Mouse (Mus musculus): ENCODE measurements around the gene Tmem259. TPM values are rescaled to one million over a fixed set of nuclear protein-coding genes. Genes with fewer than 3 reads are reported as not detected.

Gene Tmem259
- polyA plus RNA-seq, 1 experiment from 2014 or later, result 20.5 TPM

DNA sequence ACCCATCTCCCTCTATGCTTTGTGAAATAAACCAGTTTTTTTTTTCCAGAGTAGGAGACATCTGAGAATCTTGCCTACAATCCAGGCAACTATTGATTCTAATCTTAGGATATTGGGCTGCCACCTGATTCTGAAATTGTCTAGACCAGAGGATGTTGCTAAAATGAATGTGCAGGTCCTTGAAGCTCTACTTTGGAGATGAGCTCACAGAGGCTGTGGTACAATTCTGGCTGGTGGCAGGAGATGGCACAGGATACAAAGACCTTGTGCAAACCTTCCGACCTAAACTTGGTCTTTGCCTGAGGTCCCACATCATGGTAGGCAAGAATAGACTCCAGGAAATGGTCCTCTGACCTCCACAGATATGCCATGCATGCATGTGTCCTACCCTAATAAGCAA lies 11.5 kb upstream of the Tmem259 start:
- Histone ChIP-seq H3K4me2 (peak overlapping the region; percentile 95; the same call in 1 of the 2 replicates), H3K9ac (no peak overlapping the region), H3K27ac (peak overlapping the region; percentile 7; the same call in 1 of the 2 replicates), H3K4me1 (peaks cover 31% of the 10 kb centered on the region), H3K36me3 (peaks cover 49% of the 10 kb centered on the region), H3K9me3 (no peaks in the 10 kb centered on the region), H3K27me3 (no peaks in the 10 kb centered on the region; the same call in 1 of the 2 replicates), H3K4me3 (no peak overlapping the region)
- no peak for ATAC-seq (ENCODE audit: borderline replicate concordance, extremely low read depth, low FRiP score, low TSS enrichment)
- 88% methylated on average over 1 of the region's 1 CpGs for WGBS

DNA sequence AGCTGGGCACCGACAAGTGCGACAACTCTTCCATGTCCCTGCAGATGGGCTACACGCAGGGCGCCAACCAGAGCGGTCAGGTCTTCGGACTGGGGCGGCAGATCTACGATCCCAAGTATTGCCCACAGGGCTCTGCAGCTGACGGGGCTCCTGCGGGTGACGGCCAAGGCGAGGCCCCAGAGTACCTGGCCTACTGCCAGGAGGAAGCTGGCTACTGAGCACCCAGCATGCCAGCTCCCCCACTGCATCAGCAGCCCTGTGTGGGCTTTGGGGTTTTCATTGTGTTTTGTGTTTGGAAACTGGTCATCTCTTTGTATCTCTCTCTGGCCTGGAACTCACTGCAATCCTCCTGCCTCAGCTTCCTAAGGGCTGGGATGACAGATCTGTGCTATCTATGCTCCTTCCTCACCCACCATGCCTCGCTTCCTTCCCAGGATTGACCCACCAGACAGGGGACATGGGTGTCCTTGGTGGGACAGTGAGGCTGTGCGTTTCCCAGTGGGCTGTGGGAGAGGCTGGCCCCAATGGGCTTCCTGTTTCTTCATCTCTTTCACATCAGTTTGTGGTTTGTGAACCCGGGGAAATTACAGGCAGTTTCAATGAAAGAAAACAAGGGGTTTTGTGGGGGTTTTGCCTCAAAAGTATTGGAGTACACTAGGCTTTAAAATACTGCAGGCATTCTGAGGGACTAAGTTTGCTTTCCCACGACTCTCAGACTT lies 10.4 kb upstream of the Tmem259 start:
- peak overlapping the region; percentile 27; the same call in 1 of the 2 replicates for H3K27ac ChIP-seq
- no peak overlapping the region for H3K4me2 ChIP-seq
- no peak overlapping the region for H3K9ac ChIP-seq
- WGBS, result 83% methylated on average over 16 of the region's 16 CpGs
- no peak for ATAC-seq (ENCODE audit: borderline replicate concordance, extremely low read depth, low FRiP score, low TSS enrichment)
- H3K27me3 ChIP-seq, result no peaks in the 10 kb centered on the region; the same call in 1 of the 2 replicates
- no peak overlapping the region for H3K4me3 ChIP-seq
- H3K9me3 ChIP-seq, result no peaks in the 10 kb centered on the region
- H3K36me3 ChIP-seq, result peaks cover 49% of the 10 kb centered on the region
- H3K4me1 ChIP-seq, result peaks cover 38% of the 10 kb centered on the region

DNA sequence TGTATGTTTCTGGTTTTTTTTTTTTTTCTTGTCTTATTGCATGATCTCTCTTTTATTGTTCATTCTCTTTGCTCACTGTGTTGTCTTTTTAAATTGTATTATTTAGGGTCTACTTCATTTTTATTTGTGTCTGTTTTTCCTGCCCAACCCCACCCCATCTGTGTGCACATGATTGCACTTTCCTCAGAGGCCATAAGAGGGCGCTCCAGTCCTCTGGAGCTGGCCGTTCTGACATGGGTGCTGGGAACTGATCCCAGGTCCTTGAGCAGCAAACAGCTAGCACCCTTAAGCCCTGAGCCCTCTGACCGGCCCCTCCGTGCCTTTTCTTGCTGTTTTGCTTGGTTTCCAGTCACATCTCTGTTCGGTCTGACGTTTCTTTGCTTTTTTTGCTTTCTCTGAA lies 7.4 kb upstream of the Tmem259 start:
- no peaks in the 10 kb centered on the region for H3K27me3 ChIP-seq
- H3K4me3 ChIP-seq, result no peak overlapping the region
- WGBS, result 86% methylated on average over 6 of the region's 6 CpGs
- H3K9ac ChIP-seq, result no peak overlapping the region
- peaks cover 45% of the 10 kb centered on the region for H3K4me1 ChIP-seq
- H3K4me2 ChIP-seq, result no peak overlapping the region
- H3K27ac ChIP-seq, result no peak overlapping the region
- no peaks in the 10 kb centered on the region for H3K9me3 ChIP-seq
- ATAC-seq (ENCODE audit: borderline replicate concordance, extremely low read depth, low FRiP score, low TSS enrichment), result no peak
- H3K36me3 ChIP-seq, result peaks cover 49% of the 10 kb centered on the region

DNA sequence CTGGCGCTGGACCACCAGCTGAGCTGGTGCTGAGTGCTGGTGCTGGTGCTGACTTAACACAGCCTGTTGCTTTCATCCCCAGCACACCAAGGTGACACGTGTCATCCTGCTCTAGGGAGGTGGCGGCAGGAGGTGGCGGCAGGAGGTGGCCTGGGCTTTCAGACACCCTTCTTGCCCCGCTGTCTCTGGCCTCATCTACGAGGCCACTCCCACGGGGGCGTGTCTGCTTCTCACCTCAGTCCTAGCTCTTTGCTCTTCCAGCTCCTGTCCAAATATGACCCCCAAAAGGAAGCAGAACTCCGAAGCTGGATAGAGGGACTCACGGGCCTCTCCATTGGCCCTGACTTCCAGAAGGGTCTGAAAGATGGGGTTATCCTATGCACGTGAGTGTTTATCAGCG lies 7.0 kb upstream of the Tmem259 start:
- ATAC-seq (ENCODE audit: borderline replicate concordance, extremely low read depth, low FRiP score, low TSS enrichment), result no peak
- H3K9ac ChIP-seq, result no peak overlapping the region
- 0 out of 2 replicates have a peak overlapping the region, but pooled peaks have one; percentile 86 for H3K4me3 ChIP-seq
- peaks cover 48% of the 10 kb centered on the region for H3K4me1 ChIP-seq
- H3K27ac ChIP-seq, result 0 out of 2 replicates have a peak overlapping the region, but pooled peaks have one; percentile 13
- peak overlapping the region; percentile 91 for H3K4me2 ChIP-seq
- H3K27me3 ChIP-seq, result no peaks in the 10 kb centered on the region
- H3K36me3 ChIP-seq, result peaks cover 49% of the 10 kb centered on the region
- H3K9me3 ChIP-seq, result no peaks in the 10 kb centered on the region
- 73% methylated on average over 12 of the region's 12 CpGs for WGBS

DNA sequence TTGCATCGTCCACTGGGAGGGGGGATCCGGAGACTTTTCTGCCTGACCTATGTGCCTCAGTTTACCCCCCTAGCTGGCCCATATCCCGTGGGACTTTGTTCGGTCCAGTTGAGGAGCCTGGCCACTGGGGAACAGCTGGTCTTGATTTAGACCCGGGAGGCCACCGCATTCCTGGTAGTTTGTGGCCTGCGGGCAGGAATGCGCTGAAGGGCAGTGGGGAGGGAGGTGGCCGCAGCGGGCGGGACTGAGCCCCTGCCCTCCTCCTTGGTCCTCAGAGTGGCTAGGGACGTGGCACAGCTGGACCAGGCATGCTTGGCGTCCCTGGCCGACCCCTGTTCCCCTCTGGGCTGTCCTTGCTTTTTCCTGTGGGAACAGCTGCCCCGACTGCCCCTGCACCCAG lies 5.7 kb upstream of the Tmem259 start:
- peak; percentile 20 for ATAC-seq (ENCODE audit: borderline replicate concordance, extremely low read depth, low FRiP score, low TSS enrichment)
- Histone ChIP-seq H3K27me3 (no peaks in the 10 kb centered on the region), H3K4me3 (peak overlapping the region; percentile 86), H3K4me2 (peak overlapping the region; percentile 91), H3K4me1 (peaks cover 52% of the 10 kb centered on the region), H3K27ac (peak overlapping the region; percentile 99), H3K36me3 (peaks cover 42% of the 10 kb centered on the region), H3K9ac (peak overlapping the region; percentile 93), H3K9me3 (no peaks in the 10 kb centered on the region)
- WGBS, result 7% methylated on average over 15 of the region's 15 CpGs

DNA sequence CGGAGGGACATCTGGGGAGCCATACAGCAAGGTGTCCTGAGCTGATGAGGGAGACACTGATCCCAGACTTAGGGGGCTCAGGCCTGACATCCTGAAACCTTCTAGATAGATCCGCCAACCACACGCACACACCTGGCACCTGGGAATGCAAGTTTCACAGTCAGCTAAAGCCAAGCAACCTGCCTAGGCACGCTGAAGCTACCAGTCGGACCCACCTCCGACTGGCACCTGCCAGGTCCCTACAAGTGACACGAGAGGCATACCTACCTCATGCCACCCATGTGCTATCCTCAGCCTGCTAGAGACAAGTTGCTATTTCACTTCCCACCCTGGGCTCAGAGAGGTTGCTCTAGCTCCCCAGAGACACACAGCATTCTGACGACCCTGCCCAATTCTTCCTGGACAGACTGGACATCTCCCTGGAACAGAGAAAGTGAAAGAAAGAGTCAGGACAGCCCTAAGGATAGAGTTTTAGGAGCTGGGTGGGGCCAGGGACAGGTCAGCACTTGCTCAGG lies 5.2 kb upstream of the Tmem259 start:
- Histone ChIP-seq H3K4me3 (peak overlapping the region; percentile 86), H3K9me3 (no peaks in the 10 kb centered on the region), H3K36me3 (peaks cover 36% of the 10 kb centered on the region), H3K4me1 (peaks cover 52% of the 10 kb centered on the region), H3K27me3 (no peaks in the 10 kb centered on the region), H3K9ac (peak overlapping the region; percentile 93), H3K27ac (peak overlapping the region; percentile 99), H3K4me2 (peak overlapping the region; percentile 91)
- 21% methylated on average over 8 of the region's 8 CpGs for WGBS
- ATAC-seq (ENCODE audit: borderline replicate concordance, extremely low read depth, low FRiP score, low TSS enrichment), result no peak

DNA sequence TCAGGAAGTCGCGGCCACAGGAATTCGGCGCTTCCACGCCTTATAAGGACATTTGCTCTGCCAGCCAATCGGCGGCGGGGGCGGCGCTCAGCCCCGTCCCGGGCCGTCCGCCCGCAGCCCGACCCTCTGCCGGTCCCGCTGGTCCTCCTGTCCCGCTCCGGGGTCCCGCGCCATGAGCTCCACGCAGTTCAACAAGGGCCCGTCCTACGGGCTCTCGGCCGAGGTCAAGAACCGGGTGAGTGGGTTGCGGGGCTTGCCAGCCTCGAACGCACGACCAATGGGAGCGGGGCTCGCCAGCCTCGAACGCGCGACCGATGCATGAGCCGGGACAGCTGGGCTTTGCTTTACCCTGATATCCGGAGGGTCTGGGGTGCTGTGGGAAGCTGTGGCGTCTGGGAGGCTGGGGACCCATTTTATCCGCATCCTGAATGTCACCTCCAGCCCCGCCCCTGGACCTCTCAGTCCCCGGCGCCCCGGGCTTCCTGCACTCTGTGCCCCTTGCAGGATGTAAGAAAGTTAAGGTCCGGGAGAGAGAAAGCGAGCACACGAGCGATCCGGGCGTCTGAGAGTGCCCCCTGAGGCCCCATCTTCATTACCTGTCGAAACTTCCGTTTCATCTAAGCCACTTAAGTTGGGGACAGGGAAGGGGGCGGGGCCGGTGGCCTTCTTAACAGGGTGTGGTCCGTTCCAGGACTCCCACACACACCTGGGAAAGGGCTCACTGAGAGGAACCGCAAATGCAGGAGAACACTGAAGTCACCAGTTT lies 4.6 kb upstream of the Tmem259 start, which contains the start of gene Cnn2:
Cnn2 (plus strand) TSS at position 79 of the 766 bp plus-strand sequence.
- H3K9me3 ChIP-seq, result no peaks in the 10 kb centered on the region
- no peaks in the 10 kb centered on the region for H3K27me3 ChIP-seq
- ATAC-seq (ENCODE audit: borderline replicate concordance, extremely low read depth, low FRiP score, low TSS enrichment), result peak; percentile 33; the same call in 1 of the 2 replicates
- peak within 1 kb of the TSS; percentile 91 for H3K4me2 ChIP-seq
- H3K4me1 ChIP-seq, result peaks cover 52% of the 10 kb centered on the region
- H3K4me3 ChIP-seq, result peak within 1 kb of the TSS; percentile 86
- peak within 1 kb of the TSS; percentile 99 for H3K27ac ChIP-seq
- peak within 1 kb of the TSS; percentile 93 for H3K9ac ChIP-seq
- peaks cover 30% of the 10 kb centered on the region for H3K36me3 ChIP-seq
- under 1% methylated on average over 59 of the region's 59 CpGs for WGBS

DNA sequence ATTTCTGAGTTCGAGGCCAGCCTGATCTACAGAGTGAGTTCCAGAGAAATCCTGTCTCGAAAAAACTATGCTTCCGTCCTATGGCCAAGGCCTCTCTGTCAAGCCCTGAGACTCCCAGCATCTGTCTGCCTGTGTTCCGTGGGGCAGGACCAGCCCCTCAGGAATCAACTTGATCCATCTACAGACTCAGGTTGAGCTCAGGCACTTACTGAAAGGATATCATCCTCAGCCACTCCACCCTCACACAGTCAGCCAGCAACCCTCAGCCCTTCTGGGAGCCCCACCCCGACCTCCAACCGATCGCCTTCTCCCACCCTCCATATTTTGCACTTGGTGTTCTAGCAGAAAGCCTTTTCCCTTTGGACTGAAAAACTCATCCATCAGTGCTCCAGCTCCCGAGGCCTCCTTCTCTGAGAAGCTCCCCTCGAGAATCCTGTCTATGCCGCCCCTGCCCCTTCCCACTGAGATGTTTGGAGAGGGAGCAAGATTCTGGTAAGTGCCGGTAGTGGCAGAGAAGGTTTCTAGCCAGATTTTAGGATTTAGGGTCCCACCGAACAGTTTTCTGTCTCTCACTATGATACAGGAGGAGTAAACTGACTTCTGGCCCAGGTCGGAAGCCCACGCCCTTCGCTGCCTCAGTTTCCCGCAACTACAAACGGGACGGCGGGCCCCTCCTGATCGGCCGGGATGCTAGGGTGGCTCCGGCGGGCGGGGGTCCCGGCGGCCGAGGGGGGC lies 3.8 kb upstream of the Tmem259 start:
- Histone ChIP-seq H3K4me3 (peak overlapping the region; percentile 86), H3K9ac (peak overlapping the region; percentile 93), H3K27ac (peak overlapping the region; percentile 99), H3K36me3 (peaks cover 23% of the 10 kb centered on the region), H3K4me1 (peaks cover 58% of the 10 kb centered on the region), H3K27me3 (no peaks in the 10 kb centered on the region), H3K4me2 (peak overlapping the region; percentile 91), H3K9me3 (no peaks in the 10 kb centered on the region)
- 7% methylated on average over 27 of the region's 27 CpGs for WGBS
- no peak for ATAC-seq (ENCODE audit: borderline replicate concordance, extremely low read depth, low FRiP score, low TSS enrichment)

DNA sequence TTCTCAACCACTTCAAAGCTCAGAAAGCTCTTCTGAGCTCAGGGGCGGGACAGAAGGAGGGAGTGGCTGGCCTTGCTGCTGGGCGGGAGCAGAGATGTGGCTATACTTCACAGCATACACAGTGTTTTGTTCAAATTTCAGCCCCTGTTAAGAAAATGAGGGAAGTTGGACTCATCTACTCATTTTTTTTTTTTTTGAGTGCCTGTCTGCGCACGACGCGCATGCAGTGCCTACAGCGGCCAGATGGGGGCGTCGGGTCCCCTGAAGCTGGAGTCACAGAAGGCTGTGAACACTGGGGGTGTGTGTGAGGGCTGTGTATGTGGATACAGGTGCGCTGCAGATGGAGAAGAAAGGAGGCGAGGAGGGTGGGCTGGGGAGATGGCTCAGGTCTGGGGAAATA lies 2.8 kb upstream of the Tmem259 start:
- ATAC-seq (ENCODE audit: borderline replicate concordance, extremely low read depth, low FRiP score, low TSS enrichment), result no peak

DNA sequence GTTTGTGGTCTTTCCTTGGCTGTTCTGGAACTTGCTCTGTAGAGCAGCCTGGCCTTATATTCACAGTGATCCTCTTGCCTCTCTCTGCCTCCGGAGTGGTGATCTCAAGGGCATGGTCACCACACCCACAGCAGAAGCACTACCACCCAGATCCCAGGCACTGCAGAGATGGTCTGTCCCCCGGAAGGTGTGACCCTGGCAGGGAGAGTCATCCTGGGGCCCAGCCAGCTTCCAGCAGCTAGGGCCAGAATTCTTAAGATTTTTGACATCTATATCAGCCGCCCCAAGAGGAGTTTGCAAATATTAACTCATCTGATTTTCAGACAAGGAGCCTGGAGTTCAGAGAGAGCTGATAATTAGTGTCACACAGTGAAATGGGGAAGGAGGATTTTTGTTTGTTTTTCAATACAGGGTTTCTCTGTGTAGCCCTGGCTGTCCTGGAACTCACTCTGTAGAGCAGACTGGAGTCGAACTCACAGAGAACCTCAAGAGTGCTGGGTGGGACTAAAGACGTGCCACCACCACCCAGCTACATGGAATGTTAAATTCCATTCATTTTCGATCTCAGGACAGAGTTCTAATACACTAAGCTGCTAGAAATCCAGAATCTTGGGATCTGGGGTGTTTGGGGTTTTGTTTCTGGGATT lies 2.2 kb upstream of the Tmem259 start:
- peaks cover 66% of the 10 kb centered on the region for H3K4me1 ChIP-seq
- H3K27me3 ChIP-seq, result no peaks in the 10 kb centered on the region
- peak overlapping the region; percentile 99 for H3K27ac ChIP-seq
- peak overlapping the region; percentile 41 for H3K9ac ChIP-seq
- H3K4me3 ChIP-seq, result peak overlapping the region; percentile 86
- H3K9me3 ChIP-seq, result no peaks in the 10 kb centered on the region
- peaks cover 7% of the 10 kb centered on the region for H3K36me3 ChIP-seq
- no peak for ATAC-seq (ENCODE audit: borderline replicate concordance, extremely low read depth, low FRiP score, low TSS enrichment)
- H3K4me2 ChIP-seq, result peak overlapping the region; percentile 91
- 17% methylated on average over 6 of the region's 6 CpGs for WGBS

More for the DNA sequence above, 2.8 kb upstream of the Tmem259 start:
- Histone ChIP-seq H3K4me1 (peaks cover 66% of the 10 kb centered on the region), H3K9ac (no peak overlapping the region), H3K4me2 (peak overlapping the region; percentile 91), H3K27ac (peak overlapping the region; percentile 99), H3K36me3 (peaks cover 13% of the 10 kb centered on the region), H3K4me3 (peak overlapping the region; percentile 86), H3K27me3 (no peaks in the 10 kb centered on the region), H3K9me3 (no peaks in the 10 kb centered on the region)
- 2% methylated on average over 11 of the region's 11 CpGs for WGBS

All from lung, embryonic 15.5 days (tissue).